Mouse (Mus musculus) cerebellum, postnatal 14 days (tissue): ENCODE data around the gene Olfr608.
"Not testable (repeated sequence)": the region's sequence is repeated elsewhere in the genome, so short reads cannot be mapped to it uniquely, and the experiment has no call there.

Experiments
- DNase-seq, 2 experiments: peaks; one replicate each; pipeline ENCODE4 v3.0.0; 2021; ENCODE audit warnings: mixed read lengths in 2 of 2

Gene Olfr608

DNA sequence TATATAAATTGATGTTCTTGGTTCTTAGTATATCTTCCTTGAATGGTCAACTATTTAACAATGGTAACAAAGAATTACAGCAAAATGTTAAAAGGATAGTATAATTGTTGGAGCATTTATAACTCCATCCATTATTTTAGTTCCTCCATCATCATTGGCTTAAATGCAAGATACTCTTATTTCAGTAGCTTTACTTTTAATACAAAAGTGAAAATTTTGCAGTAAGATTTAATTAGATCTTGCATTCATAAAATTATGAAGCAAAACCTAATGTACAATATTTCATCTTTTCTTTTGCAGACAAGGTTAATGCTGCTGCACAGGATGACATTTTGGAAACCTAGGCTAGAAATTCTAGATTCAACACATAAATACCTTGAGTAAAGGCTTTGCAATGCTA lies at the start of gene Olfr608:
TSS of gene Olfr608 (plus strand) at position 301 of the 400 bp plus-strand sequence.
- DNase-seq, result no peak

DNA sequence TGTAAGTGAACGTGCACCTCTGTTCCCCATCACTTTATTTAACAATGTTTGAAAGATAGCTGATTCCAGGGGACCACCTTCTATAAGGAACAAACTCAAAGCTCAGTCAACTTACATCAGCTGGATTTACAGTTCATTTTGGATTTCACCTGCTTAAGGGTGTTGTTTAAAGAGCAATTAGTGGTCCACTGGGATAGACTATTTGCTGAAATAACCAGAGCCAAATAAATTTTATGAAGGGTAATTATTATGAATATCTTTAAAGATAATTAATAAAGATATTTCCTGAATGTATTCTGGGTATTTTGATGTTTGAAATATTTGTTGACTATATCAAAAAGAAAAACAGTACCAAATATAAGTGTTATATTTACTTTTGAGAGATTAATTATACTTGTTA lies 24.3 kb upstream of the Olfr608 start, which contains the start of gene Olfr605:
TSS of gene Olfr605 (minus strand) at position 101 of the 400 bp plus-strand sequence.
- DNase-seq, result no peak

- no peak for DNase-seq
Observed at GRCm38 (mm10) chr7:103448746-103449145, 20.9 kb upstream of the Olfr608 start, which contains the start of gene Olfr606. TSS of gene Olfr606 (plus strand) at chr7:103449046.

GRCm38 (mm10) chr7:103460590-103460989 lies 9.1 kb upstream of the Olfr608 start:
- DNase-seq, result no peak

- DNase-seq, result not testable (repeated sequence)
Observed at GRCm38 (mm10) chr7:103477106-103477505, 7.4 kb downstream of the Olfr608 start.

DNA sequence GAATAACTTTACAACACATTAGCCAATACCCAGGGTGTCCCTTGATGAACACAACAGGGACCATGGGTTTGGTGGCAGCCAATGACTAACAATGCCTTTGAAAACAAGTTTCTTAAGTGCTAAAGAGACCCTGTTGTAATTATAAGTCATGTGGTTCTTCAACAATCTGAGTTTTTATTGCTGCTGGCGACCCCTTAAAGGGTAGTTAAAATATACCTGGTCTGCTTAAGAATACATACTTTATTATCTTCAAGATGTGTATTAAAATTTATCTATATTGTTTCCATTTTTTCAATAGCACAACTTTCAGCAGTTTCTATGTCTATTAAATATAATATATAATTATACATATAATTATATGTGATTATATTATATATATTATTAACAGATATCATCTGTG lies 28.3 kb downstream of the Olfr608 start, which contains the start of gene Olfr609:
TSS of gene Olfr609 (minus strand) at position 101 of the 400 bp plus-strand sequence.
- no peak for DNase-seq

GRCm38 (mm10) chr7:103512022-103512421 lies 42.3 kb downstream of the Olfr608 start, which contains the start of gene Olfr610:
TSS of gene Olfr610 (minus strand) at chr7:103512122.
- DNase-seq, result no peak

DNA sequence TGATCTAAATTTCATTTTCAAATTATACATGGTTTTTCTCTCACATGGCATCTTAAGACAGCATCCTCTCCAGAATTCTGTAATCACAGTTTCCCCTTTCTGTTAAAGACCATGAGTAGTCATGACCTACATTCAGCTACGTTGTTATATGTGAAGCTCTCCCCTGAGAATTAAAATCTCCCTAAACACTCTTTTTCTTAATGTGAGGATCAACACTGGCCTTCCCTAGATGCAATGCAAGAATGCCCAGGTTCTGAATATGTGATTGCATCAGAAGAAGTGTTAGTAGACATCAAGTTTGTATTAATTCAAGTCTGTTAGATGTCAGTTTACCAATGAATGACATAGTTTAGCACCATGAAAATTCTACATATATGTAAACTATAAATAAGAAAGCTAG lies 51.1 kb downstream of the Olfr608 start, which contains the start of gene Olfr611:
TSS of gene Olfr611 (minus strand) at position 101 of the 400 bp plus-strand sequence.
- DNase-seq, result not testable (repeated sequence)
